Mouse (Mus musculus) liver, adult (tissue): ENCODE data around the gene Pde11a.
A peak's percentile ranks its signal among the peaks of the same experiment; 100 is the strongest.
"Not testable (repeated sequence)": the region's sequence is repeated elsewhere in the genome, so short reads cannot be mapped to it uniquely, and the experiment has no call there.

Experiments
- GATA4 ChIP-seq: IDR thresholded peaks from 2 replicates; pipeline ENCODE4 v1.6.1; 2014; ENCODE audit warnings: mild to moderate bottlenecking, low read length; ENCODE audit not compliant: insufficient replicate concordance

The Pde11a gene

GRCm38 (mm10) chr2:75988779-75989363, 349.7 kb downstream of the Pde11a start:
- no peak for TF ChIP-seq GATA4

GRCm38 (mm10) chr2:75988378-75988777, 350.2 kb downstream of the Pde11a start:
- TF ChIP-seq GATA4, result no peak

DNA sequence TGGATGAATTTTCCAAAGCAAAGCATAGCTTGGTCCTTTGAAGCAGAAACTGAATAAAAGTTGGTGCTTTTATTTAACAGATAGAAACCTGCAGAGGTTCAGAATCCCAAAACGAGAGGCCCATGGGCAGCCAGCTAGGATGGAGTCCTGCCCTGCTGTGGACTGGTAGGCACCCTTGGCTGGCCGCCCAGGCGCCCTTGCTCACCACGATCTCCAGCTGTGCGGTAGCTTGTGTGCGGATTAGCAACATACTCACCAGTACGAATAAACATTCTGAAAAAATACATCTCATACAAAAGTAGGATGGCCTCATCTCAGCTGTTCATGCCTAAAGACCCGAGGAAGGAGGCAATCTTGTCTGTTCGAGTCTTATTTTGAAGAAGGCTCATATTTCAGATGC, 350.8 kb downstream of the Pde11a start:
- TF ChIP-seq GATA4, result no peak

DNA sequence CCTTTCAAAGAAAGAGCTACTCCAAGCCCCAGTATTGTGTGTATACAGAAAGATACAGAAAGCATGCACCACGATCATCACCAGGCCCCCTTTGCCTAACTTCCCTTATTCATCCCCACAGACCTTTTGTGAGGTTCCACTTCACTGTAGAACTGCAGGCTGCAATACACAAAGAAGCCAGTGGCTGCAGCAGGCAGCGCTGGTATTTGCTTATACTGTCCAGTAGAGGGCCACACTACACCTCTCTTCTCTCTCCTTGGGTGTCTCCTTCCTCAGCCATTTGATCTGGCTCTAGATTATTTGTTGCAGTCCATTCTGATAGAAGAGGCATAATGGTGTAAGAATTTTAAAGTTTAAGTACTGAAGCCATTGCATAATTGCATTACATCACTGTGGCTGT, 353.4 kb downstream of the Pde11a start:
- TF ChIP-seq GATA4, result no peak

- TF ChIP-seq GATA4, result no peak
Measured at GRCm38 (mm10) chr2:75983847-75984246, 354.7 kb downstream of the Pde11a start.

- TF ChIP-seq GATA4, result no peak
Measured at GRCm38 (mm10) chr2:75983091-75983490, 355.5 kb downstream of the Pde11a start.

- TF ChIP-seq GATA4, result no peak
Measured at GRCm38 (mm10) chr2:75982626-75983025, 355.9 kb downstream of the Pde11a start.

DNA sequence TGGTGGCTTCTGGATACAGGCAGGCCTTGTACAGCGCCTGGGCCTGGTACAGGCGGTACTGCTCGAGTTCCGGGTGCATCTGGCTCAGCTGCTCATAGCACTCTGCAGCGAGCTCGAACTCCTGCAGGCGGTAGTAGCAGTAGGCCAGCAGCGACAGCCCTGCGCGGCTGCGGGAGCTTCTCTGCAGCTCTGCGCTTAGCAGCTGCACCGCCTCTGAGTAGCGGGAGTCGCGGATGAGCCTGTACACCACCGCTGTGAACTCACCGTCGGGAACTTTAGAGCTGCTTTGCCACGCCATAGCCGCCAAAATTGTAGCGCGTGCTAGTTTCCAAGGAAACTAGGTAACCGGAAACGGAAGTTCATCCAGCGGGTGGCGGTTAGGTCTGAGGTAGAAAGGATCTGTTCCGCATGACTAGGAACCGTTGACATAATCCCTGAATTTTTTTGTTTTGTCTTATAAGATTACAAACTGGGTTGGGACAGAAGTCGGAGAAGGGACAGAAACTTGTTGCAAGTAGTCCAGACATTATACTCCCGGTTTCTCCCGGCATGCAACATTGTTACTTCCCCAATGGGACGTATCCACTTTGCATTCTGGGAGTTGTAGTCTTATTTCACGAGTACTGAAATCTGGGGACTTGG, 357.0 kb downstream of the Pde11a start, which contains the start of gene Ttc30a1:
Gene Ttc30a1, minus strand, starts transcription at position 528 of the 642 bp plus-strand sequence.
- not testable (repeated sequence) for TF ChIP-seq GATA4

- not testable (repeated sequence) for TF ChIP-seq GATA4
Measured at GRCm38 (mm10) chr2:75977752-75978368, 360.7 kb downstream of the Pde11a start, which contains the start of gene Ttc30a2. Gene Ttc30a2 (minus strand): TSS chr2:75978170.

GRCm38 (mm10) chr2:75974131-75974530, 364.4 kb downstream of the Pde11a start:
- TF ChIP-seq GATA4, result no peak

- no peak for TF ChIP-seq GATA4
Measured at GRCm38 (mm10) chr2:75964972-75965371, 373.6 kb downstream of the Pde11a start.

DNA sequence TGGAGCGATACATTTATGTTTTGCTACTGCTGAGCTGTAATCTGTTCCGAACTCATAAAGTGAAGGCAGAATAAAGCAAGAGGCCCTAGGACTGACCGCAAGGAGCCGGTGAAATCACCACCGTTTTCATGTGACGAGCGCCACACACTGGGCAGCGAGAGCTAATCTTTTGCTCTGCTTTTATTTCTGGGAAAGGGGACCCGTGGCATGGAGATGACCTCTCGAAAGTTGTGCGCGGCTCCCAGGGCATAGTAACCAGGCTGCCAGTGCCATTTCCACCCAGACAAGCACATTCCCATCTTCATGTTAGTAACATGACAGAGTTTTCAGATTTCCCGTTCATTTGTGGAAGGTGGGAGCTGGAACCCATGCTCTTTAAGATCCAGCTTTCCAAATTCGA, 374.1 kb downstream of the Pde11a start:
- TF ChIP-seq GATA4, result peak; percentile 25; the same call in 1 of the 2 replicates

- TF ChIP-seq GATA4, result no peak
Measured at GRCm38 (mm10) chr2:75964051-75964450, 374.5 kb downstream of the Pde11a start.

GRCm38 (mm10) chr2:75963211-75963840, 375.2 kb downstream of the Pde11a start:
- no peak for TF ChIP-seq GATA4

GRCm38 (mm10) chr2:75960366-75961330, 377.9 kb downstream of the Pde11a start:
- peak; percentile 60; the same call in 1 of the 2 replicates for TF ChIP-seq GATA4
